Mouse (Mus musculus) liver, adult 2 months (tissue): ENCODE results near the gene Olfr1437. TPM values are rescaled to one million over a fixed set of nuclear protein-coding genes. Genes with fewer than 3 reads are reported as not detected.

Experiments used
- DNase-seq: peaks from one replicate; pipeline ENCODE4 v3.0.0-alpha.2; 2011; ENCODE audit warnings: low read depth, low spot score; ENCODE audit errors: extremely low read depth
- H3K27ac ChIP-seq: fragments of 200-500 bp; replicated peaks from 2 replicates; pipeline ENCODE4 v1.5.1; 2012; ENCODE audit warnings: low read depth, mild to moderate bottlenecking, control low read depth, inconsistent platforms, low read length; ENCODE audit not compliant: insufficient read depth
- H3K27me3 ChIP-seq: fragments of 200-500 bp; 2 replicates; pipeline ENCODE4 v1.6.1; 2012; ENCODE audit warnings: mild to moderate bottlenecking, moderate library complexity, low read length, inconsistent platforms; ENCODE audit not compliant: control insufficient read depth, insufficient read depth
- H3K36me3 ChIP-seq: fragments of 200-500 bp; 2 replicates; pipeline ENCODE4 v1.6.1; 2012; ENCODE audit warnings: low read length, inconsistent platforms; ENCODE audit not compliant: control insufficient read depth, insufficient read depth
- H3K4me1 ChIP-seq: fragments of 200-500 bp; 2 replicates; pipeline ENCODE4 v1.6.1; 2011; ENCODE audit warnings: low read length; ENCODE audit not compliant: control insufficient read depth, insufficient read depth
- H3K4me3 ChIP-seq: fragments of 200-500 bp; 2 replicates; pipeline ENCODE4 v1.5.1; 2011; ENCODE audit warnings: low read depth, mild to moderate bottlenecking, control low read depth, low read length, moderate library complexity; ENCODE audit not compliant: insufficient read depth
- H3K79me2 ChIP-seq: fragments of 200-500 bp; 2 replicates; pipeline ENCODE4 v1.6.1; 2012; ENCODE audit warnings: inconsistent platforms, mild to moderate bottlenecking, low read length, moderate library complexity; ENCODE audit not compliant: control insufficient read depth, insufficient read depth
- H3K9ac ChIP-seq: fragments of 200-500 bp; 2 replicates; pipeline ENCODE4 v1.6.1; 2012; ENCODE audit warnings: low read depth, mild to moderate bottlenecking, control low read depth, inconsistent platforms, low read length
- CTCF ChIP-seq: fragments of 200-500 bp; IDR thresholded peaks from 2 replicates; pipeline ENCODE4 v1.5.1; 2011; ENCODE audit warnings: low read depth, low read length, control low read depth
- POLR2A ChIP-seq: fragments of 200-500 bp; IDR thresholded peaks from 2 replicates; pipeline ENCODE4 v1.6.1; 2011; ENCODE audit warnings: low read length, control low read depth; ENCODE audit not compliant: insufficient read depth; ENCODE audit errors: extremely low read depth
- WGBS: fragments of 180-500 bp; shearing (Covaris S2); methylation state at CpG from one replicate; pipeline ENCODE4 v1.1.7; 2018; 5-methylcytosine and 5-hydroxymethylcytosine counted together
- polyA plus RNA-seq: library from polyadenylated mRNA; depleted of rRNA; stranded (reverse); fragments of >200 nt; gene quantifications from 2 replicates; pipeline ENCODE4 v1.2.3, GENCODE M21; 2012; rRNA removed
- total RNA-seq: library from RNA; depleted of rRNA; stranded (reverse); fragments of >200 nt; gene quantifications from 2 replicates; pipeline ENCODE4 v1.2.3, GENCODE M21; 2014; rRNA removed

Gene Olfr1437
- total and polyA plus RNA-seq, 2 experiments: not detected

- H3K79me2 ChIP-seq: no peaks in the 10 kb centered on the region
- no peak for TF ChIP-seq CTCF
- no peak for TF ChIP-seq POLR2A
- no peaks in the 10 kb centered on the region for H3K36me3 ChIP-seq
- no peak within 1 kb of the TSS for H3K9ac ChIP-seq
- no peak within 1 kb of the TSS for H3K4me3 ChIP-seq
- H3K27me3 ChIP-seq: no peaks in the 10 kb centered on the region
- no peak within 1 kb of the TSS for H3K27ac ChIP-seq
- no peaks in the 10 kb centered on the region for H3K4me1 ChIP-seq
- 65% methylated on average over 2 of the region's 2 CpGs for WGBS
- DNase-seq: no peak
Measured at GRCm38 (mm10) chr19:12279554-12279953, 45.3 kb downstream of the Olfr1437 start, which contains the start of gene Olfr1434. Gene Olfr1434, plus strand, starts transcription at chr19:12279854.

Other genes starting within 250 kb of the Olfr1437 start
- gene Olfr1425, start 247.4 kb downstream of the Olfr1437 start, total RNA-seq: not detected in 2 replicates
- not detected in 2 replicates for gene Olfr1425, start 247.4 kb downstream of the Olfr1437 start, polyA plus RNA-seq
- gene Olfr1426, start 233.1 kb downstream of the Olfr1437 start, total RNA-seq: not detected in 2 replicates
- not detected in 2 replicates for gene Olfr1426, start 233.1 kb downstream of the Olfr1437 start, polyA plus RNA-seq
- not detected in 2 replicates for gene Olfr1427, start 221.8 kb downstream of the Olfr1437 start, total RNA-seq
- gene Olfr1427, start 221.8 kb downstream of the Olfr1437 start, polyA plus RNA-seq: not detected in 2 replicates
- gene Olfr1428, start 209.2 kb downstream of the Olfr1437 start, total RNA-seq: not detected in 2 replicates
- not detected in 2 replicates for gene Olfr1428, start 209.2 kb downstream of the Olfr1437 start, polyA plus RNA-seq
- not detected in 2 replicates for gene Olfr76, start 201.9 kb downstream of the Olfr1437 start, total RNA-seq
- not detected in 2 replicates for gene Olfr76, start 201.9 kb downstream of the Olfr1437 start, polyA plus RNA-seq
- not detected in 2 replicates for gene Olfr1555-ps1, start 155.0 kb downstream of the Olfr1437 start, total RNA-seq
- gene Olfr1555-ps1, start 155.0 kb downstream of the Olfr1437 start, polyA plus RNA-seq: not detected in 2 replicates
- not detected in 2 replicates for gene Olfr1431, start 124.5 kb downstream of the Olfr1437 start, total RNA-seq
- gene Olfr1431, start 124.5 kb downstream of the Olfr1437 start, polyA plus RNA-seq: not detected in 2 replicates
- gene Olfr1432, start 92.5 kb downstream of the Olfr1437 start, total RNA-seq: not detected in 2 replicates
- not detected in 2 replicates for gene Olfr1432, start 92.5 kb downstream of the Olfr1437 start, polyA plus RNA-seq
- not detected in 2 replicates for gene Olfr262, start 83.4 kb downstream of the Olfr1437 start, total RNA-seq
- gene Olfr262, start 83.4 kb downstream of the Olfr1437 start, polyA plus RNA-seq: not detected in 2 replicates
- gene Olfr235, start 64.1 kb downstream of the Olfr1437 start, total RNA-seq: not detected in 2 replicates
- gene Olfr235, start 64.1 kb downstream of the Olfr1437 start, polyA plus RNA-seq: not detected in 2 replicates
- gene Olfr1434, start 45.2 kb downstream of the Olfr1437 start, total RNA-seq: not detected in 2 replicates
- not detected in 2 replicates for gene Olfr1434, start 45.2 kb downstream of the Olfr1437 start, polyA plus RNA-seq
- gene Olfr1436, start 26.0 kb downstream of the Olfr1437 start, total RNA-seq: not detected in 2 replicates
- gene Olfr1436, start 26.0 kb downstream of the Olfr1437 start, polyA plus RNA-seq: not detected in 2 replicates
- not detected in 2 replicates for gene Olfr1438-ps1, start 10.8 kb upstream of the Olfr1437 start, total RNA-seq
- gene Olfr1438-ps1, start 10.8 kb upstream of the Olfr1437 start, polyA plus RNA-seq: not detected in 2 replicates
- gene Olfr1440, start 62.2 kb upstream of the Olfr1437 start, total RNA-seq: not detected in 2 replicates
- not detected in 2 replicates for gene Olfr1440, start 62.2 kb upstream of the Olfr1437 start, polyA plus RNA-seq
- not detected in 2 replicates for gene Olfr1441, start 92.3 kb upstream of the Olfr1437 start, total RNA-seq
- gene Olfr1441, start 92.3 kb upstream of the Olfr1437 start, polyA plus RNA-seq: not detected in 2 replicates
- gene Pfpl, start 102.8 kb upstream of the Olfr1437 start, total RNA-seq: not detected in 2 replicates
- not detected in 2 replicates for gene Pfpl, start 102.8 kb upstream of the Olfr1437 start, polyA plus RNA-seq
- gene Mpeg1, start 135.7 kb upstream of the Olfr1437 start, total RNA-seq: 27.1 and 30.9 TPM in 2 replicates
- gene Mpeg1, start 135.7 kb upstream of the Olfr1437 start, polyA plus RNA-seq: 6.1 and 7.4 TPM in 2 replicates
- gene Dtx4, start 176.4 kb upstream of the Olfr1437 start, total RNA-seq: 1.8 and 3.8 TPM in 2 replicates
- 6.5 and 7.2 TPM in 2 replicates for gene Dtx4, start 176.4 kb upstream of the Olfr1437 start, polyA plus RNA-seq
- gene Fam111a, start 220.6 kb upstream of the Olfr1437 start, total RNA-seq: 2.3 and 2.4 TPM in 2 replicates
- 0.12 and 0.24 TPM in 2 replicates for gene Fam111a, start 220.6 kb upstream of the Olfr1437 start, polyA plus RNA-seq